Mouse (Mus musculus) telencephalon, adult 2 months (tissue): ENCODE data around the gene Wbp1.

Experiments used
- DNase-seq: peaks from one replicate; pipeline ENCODE4 v3.0.0-alpha.2; 2011; ENCODE audit warnings: low read depth, low spot score

Gene Wbp1

DNA sequence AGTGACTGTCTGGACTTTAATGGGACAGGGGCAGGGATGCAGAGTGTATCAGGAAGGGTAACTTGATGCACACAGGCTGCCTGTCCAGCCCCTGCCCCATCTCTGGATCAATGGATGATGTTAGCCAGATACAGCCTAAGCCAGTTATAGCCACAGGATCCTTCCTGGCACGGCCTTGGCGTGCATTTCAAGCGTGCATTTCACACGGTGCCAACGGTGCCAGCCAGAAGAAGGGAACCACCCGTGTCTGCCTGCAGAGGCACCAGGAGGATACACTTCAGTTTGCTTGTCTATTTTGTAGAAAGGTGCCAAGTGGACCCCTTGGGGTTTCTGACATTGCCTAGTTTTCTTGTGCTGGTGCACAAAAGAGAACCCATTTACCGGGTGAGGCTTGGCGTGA is 18.7 kb upstream of the Wbp1 start:
- DNase-seq, result no peak

- DNase-seq, result no peak
Observed at GRCm38 (mm10) chr6:83138056-83138455, 16.7 kb upstream of the Wbp1 start.

- peak; percentile 64 for DNase-seq
Observed at GRCm38 (mm10) chr6:83137576-83137950, 16.2 kb upstream of the Wbp1 start.

DNA sequence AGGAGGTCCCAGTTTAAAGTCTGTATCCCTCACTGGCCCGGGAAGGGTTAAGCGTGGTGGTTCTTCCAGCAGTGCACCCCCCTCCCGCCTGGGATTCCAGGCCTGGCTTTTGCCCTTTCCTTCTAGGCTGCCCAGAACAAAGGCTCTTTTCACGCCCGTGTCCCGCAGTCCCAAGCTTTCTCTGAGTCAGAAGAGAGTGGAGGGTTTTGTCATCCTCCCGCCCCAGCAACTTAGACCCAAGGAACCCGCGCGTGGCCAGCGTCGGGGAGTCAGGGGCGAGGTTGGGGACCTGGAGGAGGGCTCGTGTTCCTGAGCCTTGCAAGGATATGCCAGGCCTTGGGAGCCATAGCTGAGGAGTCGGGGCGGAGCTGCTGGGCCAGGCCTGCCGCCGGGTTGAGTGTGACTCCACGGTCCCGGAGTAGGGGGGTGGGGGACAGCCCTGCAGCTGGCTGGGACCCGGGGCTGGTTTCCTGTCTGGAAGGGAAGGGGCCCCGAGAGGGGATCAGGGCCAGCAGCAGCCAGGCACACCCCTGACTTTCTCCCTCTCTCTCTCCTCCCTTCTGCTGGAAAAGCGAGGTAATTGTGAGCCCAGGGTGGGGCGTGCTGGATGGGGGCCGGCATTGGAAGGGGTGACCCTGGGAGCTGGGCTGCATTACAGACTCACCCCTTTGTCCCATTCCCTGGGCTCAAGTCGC is 15.7 kb upstream of the Wbp1 start:
- peak; percentile 59 for DNase-seq

- no peak for DNase-seq
Observed at GRCm38 (mm10) chr6:83136291-83136880, 15.0 kb upstream of the Wbp1 start.

GRCm38 (mm10) chr6:83135571-83136161 is 14.3 kb upstream of the Wbp1 start:
- DNase-seq, result no peak

GRCm38 (mm10) chr6:83134951-83135513 is 13.7 kb upstream of the Wbp1 start, which contains the start of gene Rtkn:
Rtkn (plus strand) TSS chr6:83135463.
- DNase-seq, result no peak

GRCm38 (mm10) chr6:83134226-83134625 is 12.9 kb upstream of the Wbp1 start:
- no peak for DNase-seq

- no peak for DNase-seq
Observed at GRCm38 (mm10) chr6:83132176-83132919, 11.0 kb upstream of the Wbp1 start.

- no peak for DNase-seq
Observed at GRCm38 (mm10) chr6:83131469-83132034, 10.2 kb upstream of the Wbp1 start.

DNA sequence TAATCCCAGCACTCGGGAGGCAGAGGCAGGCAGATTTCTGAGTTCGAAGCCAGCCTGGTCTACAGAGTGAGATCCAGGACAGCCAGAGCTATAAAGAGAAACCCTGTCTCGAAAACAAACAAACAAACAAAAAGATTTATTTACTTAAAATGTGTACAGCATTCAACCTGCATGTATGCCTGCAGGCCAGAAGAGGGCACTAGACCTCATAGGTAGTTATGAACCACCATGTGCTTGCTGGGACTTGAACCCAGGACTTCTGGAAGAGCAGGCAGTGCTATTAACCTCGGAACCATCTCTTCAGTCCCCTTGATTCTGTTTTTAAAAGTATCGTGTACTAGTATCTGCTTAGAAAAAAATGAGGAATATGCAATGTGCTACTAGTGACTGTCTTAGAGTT is 6.1 kb upstream of the Wbp1 start:
- DNase-seq, result no peak

DNA sequence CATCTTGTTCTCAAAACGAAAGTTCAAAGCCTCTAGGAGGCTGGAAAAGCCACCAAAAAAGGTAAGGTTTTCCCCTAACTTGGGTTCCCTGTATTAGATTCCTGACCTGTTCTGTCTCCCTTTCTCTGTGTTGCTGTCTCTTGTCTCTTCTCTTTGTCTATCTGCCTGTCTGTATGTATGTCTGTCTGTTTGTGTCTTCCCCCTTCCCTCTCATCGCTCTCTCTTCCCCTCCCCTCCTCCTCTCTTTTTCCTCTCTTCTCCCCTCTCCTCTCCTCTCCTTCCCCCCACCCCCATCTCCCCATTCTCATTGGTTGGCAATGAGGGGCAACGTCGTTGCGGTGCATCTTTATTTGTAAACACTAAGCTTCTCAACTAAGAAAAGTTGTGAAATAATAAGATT is 4.0 kb upstream of the Wbp1 start, which contains the start of gene Ino80b:
Gene Ino80b (minus strand): TSS at position 101 of the 400 bp plus-strand sequence.
- DNase-seq, result no peak

DNA sequence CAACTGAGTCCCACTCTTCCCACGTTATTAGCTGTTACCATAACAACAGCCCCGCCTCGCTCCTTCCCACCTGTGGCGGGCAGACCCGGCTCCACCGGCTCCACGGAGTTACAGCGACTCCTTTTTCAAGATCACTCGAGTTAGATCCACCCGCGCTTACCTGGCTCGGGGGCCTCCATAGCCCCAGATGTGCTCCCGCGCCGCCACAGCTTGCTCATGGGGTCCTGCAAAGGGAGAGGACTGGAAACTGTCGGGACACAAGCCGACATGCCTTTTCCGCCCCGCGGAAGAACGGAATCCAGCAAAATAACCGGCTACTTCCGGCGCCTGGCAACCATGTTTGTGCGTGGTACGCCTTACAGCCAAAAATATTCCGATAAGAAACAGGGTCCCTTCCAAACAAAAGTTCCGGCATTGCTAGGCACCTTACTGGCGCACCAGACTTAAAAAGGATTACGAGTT is 3.5 kb upstream of the Wbp1 start:
- peak; percentile 96 for DNase-seq

GRCm38 (mm10) chr6:83122961-83123360 is 1.6 kb upstream of the Wbp1 start:
- DNase-seq, result no peak

DNA sequence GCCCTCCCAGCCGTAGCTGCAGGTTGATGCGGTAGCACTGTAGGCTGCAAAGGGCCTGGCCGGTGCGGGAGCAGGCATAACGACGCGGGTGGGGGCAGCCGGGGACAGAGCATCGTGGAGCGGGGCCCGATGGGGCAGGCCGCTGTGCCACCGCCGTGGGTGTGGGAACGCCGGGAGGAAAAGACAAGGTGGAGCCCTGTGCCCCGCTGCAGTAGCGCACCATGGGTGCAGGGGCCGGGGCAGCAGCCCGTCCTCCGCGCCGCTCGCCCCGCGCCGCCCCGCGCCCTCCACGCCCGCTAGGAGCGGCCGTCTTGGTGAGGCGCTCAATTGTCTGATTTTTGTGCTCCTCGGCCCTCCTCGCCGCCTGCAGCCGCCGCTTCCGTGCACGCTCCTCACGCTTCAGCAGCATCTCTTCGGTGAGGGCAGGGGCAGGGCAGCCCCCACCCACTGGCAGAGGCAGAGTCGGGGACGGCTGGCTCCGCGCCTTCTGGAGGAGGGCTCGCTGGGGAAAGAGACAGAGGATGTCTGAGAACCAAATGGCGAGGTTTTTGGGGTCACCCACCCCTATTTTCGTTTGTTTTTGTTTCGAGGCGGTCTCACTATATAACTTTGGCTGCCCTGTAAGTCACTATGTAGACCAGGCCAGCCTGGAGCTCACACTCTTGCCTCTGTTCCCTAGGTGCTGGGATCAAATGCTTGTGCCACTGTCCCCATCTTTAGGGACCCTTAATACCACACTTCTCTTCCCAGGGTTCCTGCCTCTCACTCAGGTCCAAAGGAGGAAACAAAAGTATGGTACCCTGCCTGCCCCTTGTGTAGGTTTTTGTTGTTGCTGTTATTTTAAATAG is 728 bp upstream of the Wbp1 start:
- DNase-seq, result no peak

- no peak for DNase-seq
Observed at GRCm38 (mm10) chr6:83119734-83120051, 1.7 kb downstream of the Wbp1 start.

GRCm38 (mm10) chr6:83118825-83119733 is 2.3 kb downstream of the Wbp1 start:
- DNase-seq, result no peak

- no peak for DNase-seq
Observed at GRCm38 (mm10) chr6:83118369-83118768, 3.0 kb downstream of the Wbp1 start.

- no peak for DNase-seq
Observed at GRCm38 (mm10) chr6:83117616-83118015, 3.7 kb downstream of the Wbp1 start.

- DNase-seq, result no peak
Observed at GRCm38 (mm10) chr6:83117165-83117438, 4.3 kb downstream of the Wbp1 start.
